ENCODE assay signal across 30 mouse cellular contexts in the genomic region with DNA sequence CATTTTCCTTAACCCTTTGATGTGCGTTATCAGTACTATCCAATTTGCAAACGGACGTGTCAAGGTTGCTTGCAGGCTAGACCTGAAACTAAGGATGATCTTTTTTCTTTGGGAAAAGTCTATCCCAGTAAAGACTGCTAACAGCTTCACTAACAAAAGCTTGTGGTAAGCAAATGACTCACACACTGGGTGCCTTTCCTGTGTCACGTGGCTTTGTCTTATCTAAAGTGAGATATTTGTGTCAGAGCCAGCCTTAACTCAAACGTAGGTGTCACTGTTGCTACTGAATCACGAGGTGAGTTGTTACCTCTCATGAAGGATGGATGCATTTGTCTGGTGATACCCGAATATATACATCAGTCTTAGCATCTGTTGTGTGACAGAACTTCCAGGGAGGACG. TPM values are rescaled to one million over a fixed set of nuclear protein-coding genes. Genes with fewer than 3 reads are reported as not detected.
DNase-seq lines count a peak whose midpoint lies in the region; ATAC-seq and TF ChIP-seq lines count a peak whose summit lies in the region.
"Had no signal": no experiment of that assay in that cellular context is flagged by ENCODE, and none has a peak within 500 bp of the region (broad histone marks: within the 10 kb centered on the region; RNA-seq: fewer than 3 reads in every experiment).

No protein-coding gene starts in this region.

- H3K9me3 ChIP-seq in CH12.LX (replicated peaks; ENCODE audit: low read length) = no peaks in the 10 kb centered on the region
- H3K9me3 ChIP-seq in lung, postnatal 0 days (ENCODE audit: low read length) = no peaks in the 10 kb centered on the region
- H3K9me3 ChIP-seq in limb, embryonic 10.5 days (replicated peaks) = no peaks in the 10 kb centered on the region
- H3K9me3 ChIP-seq: embryonic facial prominence, embryonic 12.5 days; embryonic facial prominence, embryonic 15.5 days; forebrain, embryonic 15.5 days; heart, embryonic 12.5 days; heart, embryonic 15.5 days; hindbrain, embryonic 10.5 days; hindbrain, embryonic 13.5 days had no signal

- TF ChIP-seq EP300 in CH12.LX (IDR thresholded peaks at IDR 0.05; ENCODE audit: low read length) = no peak
- TF ChIP-seq EP300 in lung, postnatal 0 days (IDR thresholded peaks at IDR 0.05) = no peak

- H3K36me3 ChIP-seq in CH12.LX (replicated peaks in 1 of 2; ENCODE audit: control insufficient read depth in 1 of 2, insufficient read depth in 1 of 2, low read length in 1 of 2) = peaks cover 20 to 48% of the 10 kb centered on the region in 2 experiments
- H3K36me3 ChIP-seq in lung, postnatal 0 days (ENCODE audit: insufficient read depth, low read length) = peaks cover 18% of the 10 kb centered on the region; the same call in 1 of the 2 replicates
- H3K36me3 ChIP-seq in limb, embryonic 10.5 days = peaks cover 52% of the 10 kb centered on the region

- no peak for ATAC-seq in lung, postnatal 0 days
- ATAC-seq: CD4-positive, CD25-positive, alpha-beta regulatory T cell, adult 4 months; forebrain, embryonic 15.5 days; hindbrain, embryonic 16.5 days; inflammation-experienced regulatory T-cells, adult 6 months; intestine, embryonic 16.5 days; Patski had no signal

- DNase-seq in 416B (ENCODE audit: low read depth) (peak; percentile 27), CH12.LX (ENCODE audit: extremely low read depth) (peak; percentile 8)
- peak; percentile 6 for DNase-seq in induced T-regulatory cell, adult 2 months (ENCODE audit: low read depth)
- DNase-seq in gastrocnemius, adult 8-10 months (ENCODE audit: low spot score in 2 of 2) = no peak
- DNase-seq in lung, postnatal 0 days (ENCODE audit: low spot score) = no peak
- no peak for DNase-seq in limb, embryonic 10.5 days (ENCODE audit: low spot score)
- DNase-seq: adrenal gland, postnatal 10 days; adrenal gland, postnatal 36 days; B cell, adult 2 months; cerebellum, adult 11 months; cerebellum, adult 2 months; cerebellum, adult 9-11 months; cerebellum, postnatal 25 days; gastrocnemius, adult 2 months; gastrocnemius, postnatal 25 days; heart, adult 18-20 months; heart, postnatal 10 days; heart, postnatal 36 days had no signal

- TF ChIP-seq RAD21 in CH12.LX (IDR thresholded peaks at IDR 0.05; ENCODE audit: low read depth, low read length) = no peak

- no peak overlapping the region for H3K27ac ChIP-seq in CH12.LX (ENCODE audit: insufficient read depth, low read depth)
- H3K27ac ChIP-seq in lung, postnatal 0 days (ENCODE audit: low read length) = no peak overlapping the region
- no peak overlapping the region for H3K27ac ChIP-seq in limb, embryonic 10.5 days
- H3K27ac ChIP-seq: embryonic facial prominence, embryonic 12.5 days; embryonic facial prominence, embryonic 15.5 days; forebrain, embryonic 15.5 days; gastrocnemius, adult 2 months; heart, embryonic 15.5 days; hindbrain, embryonic 10.5 days; hindbrain, embryonic 13.5 days had no signal

- no peak overlapping the region for H3K9ac ChIP-seq in CH12.LX (ENCODE audit: insufficient read depth, low read depth)
- no peak overlapping the region for H3K9ac ChIP-seq in lung, postnatal 0 days (replicated peaks; ENCODE audit: low read depth)
- H3K9ac ChIP-seq: embryonic facial prominence, embryonic 12.5 days; embryonic facial prominence, embryonic 15.5 days; forebrain, embryonic 15.5 days; heart, embryonic 12.5 days; heart, embryonic 15.5 days; hindbrain, embryonic 13.5 days had no signal

- 84% methylated on average over 8 of the region's 8 CpGs for WGBS in lung, postnatal 0 days
- 92% methylated on average over 8 of the region's 8 CpGs for WGBS in limb, embryonic 10.5 days

- TF ChIP-seq POLR2A in CH12.LX (IDR thresholded peaks at IDR 0.05; ENCODE audit: low read depth, low read length) = no peak

- dilution Hi-C loops in CH12.LX (cut with MboI; ENCODE audit: extremely low pct_ligation_motif_present, extremely low pct_unique_long_range_greater_than_20kb, low sequenced_read_pairs) = no loop called here

- no peak overlapping the region for H3K4me2 ChIP-seq in CH12.LX (ENCODE audit: insufficient read depth, low read depth, poor library complexity, severe bottlenecking)
- H3K4me2 ChIP-seq in lung, postnatal 0 days (replicated peaks; ENCODE audit: low read depth, low read length) = no peak overlapping the region
- H3K4me2 ChIP-seq: embryonic facial prominence, embryonic 12.5 days; embryonic facial prominence, embryonic 15.5 days; forebrain, embryonic 15.5 days; heart, embryonic 12.5 days; heart, embryonic 15.5 days; hindbrain, embryonic 13.5 days had no signal

- peaks cover 0 to 2% of the 10 kb centered on the region in 2 experiments; a peak in 1 of 4 replicates for H3K4me1 ChIP-seq in CH12.LX (ENCODE audit: control insufficient read depth in 1 of 2, insufficient read depth in 2 of 2)
- H3K4me1 ChIP-seq in lung, postnatal 0 days (ENCODE audit: insufficient read depth, low read depth, low read length) = no peaks in the 10 kb centered on the region
- H3K4me1 ChIP-seq in limb, embryonic 10.5 days = no peaks in the 10 kb centered on the region
- H3K4me1 ChIP-seq: embryonic facial prominence, embryonic 12.5 days; embryonic facial prominence, embryonic 15.5 days; forebrain, embryonic 15.5 days; heart, embryonic 12.5 days; heart, embryonic 15.5 days; hindbrain, embryonic 10.5 days; hindbrain, embryonic 13.5 days had no signal

- no peak overlapping the region for H3K4me3 ChIP-seq in CH12.LX (replicated peaks in 1 of 3; ENCODE audit: low read depth in 2 of 3, low read length in 2 of 3, poor library complexity in 1 of 3)
- H3K4me3 ChIP-seq in lung, postnatal 0 days (ENCODE audit: low read depth, low read length) = no peak overlapping the region
- H3K4me3 ChIP-seq in limb, embryonic 10.5 days = no peak overlapping the region
- H3K4me3 ChIP-seq: embryonic facial prominence, embryonic 12.5 days; embryonic facial prominence, embryonic 15.5 days; forebrain, embryonic 15.5 days; gastrocnemius, adult 2 months; heart, embryonic 12.5 days; heart, embryonic 15.5 days; hindbrain, embryonic 10.5 days; hindbrain, embryonic 13.5 days had no signal

- no peaks in the 10 kb centered on the region for H3K79me2 ChIP-seq in CH12.LX (replicated peaks; ENCODE audit: control insufficient read depth, extremely low read depth, insufficient read depth, poor library complexity, severe bottlenecking)

- no peak for TF ChIP-seq CTCF in CH12.LX (conservative IDR thresholded peaks at IDR 0.05 in 1 of 2, IDR thresholded peaks at IDR 0.05 in 1 of 2; ENCODE audit: low read depth in 2 of 2, low read length in 2 of 2)
- no peak for TF ChIP-seq CTCF in lung, postnatal 0 days (IDR thresholded peaks at IDR 0.05)

- no peaks in the 10 kb centered on the region for H3K27me3 ChIP-seq in CH12.LX (replicated peaks)
- H3K27me3 ChIP-seq in lung, postnatal 0 days (replicated peaks; ENCODE audit: insufficient read depth, low read length) = no peaks in the 10 kb centered on the region
- H3K27me3 ChIP-seq in limb, embryonic 10.5 days (ENCODE audit: low read depth, poor library complexity, severe bottlenecking) = no peaks in the 10 kb centered on the region
- H3K27me3 ChIP-seq: embryonic facial prominence, embryonic 12.5 days; embryonic facial prominence, embryonic 15.5 days; forebrain, embryonic 15.5 days; heart, embryonic 12.5 days; heart, embryonic 15.5 days; hindbrain, embryonic 13.5 days; Patski had no signal

- in situ Hi-C loops in CH12.LX (cut with MboI; ENCODE audit: low pct_ligation_motif_present, low pct_unique_long_range_greater_than_20kb, low sequenced_read_pairs) = no loop called here

TF ChIP-seq in CH12.LX, 34 proteins besides CTCF, POLR2A, EP300 and RAD21:
- TF ChIP-seq ZMIZ1 (IDR thresholded peaks at IDR 0.05; ENCODE audit: low read depth, low read length) (no peak), SMC3 (IDR thresholded peaks at IDR 0.05; ENCODE audit: low read depth, low read length) (no peak)

RNA-seq across cellular contexts. Expression of a gene that starts 29.2 kb away (rescaled TPM):
- total RNA-seq in CH12.LX (2012; rRNA removed) = 223 and 264 TPM in 2 replicates
- 277 and 315 TPM in 2 replicates for total RNA-seq in CH12.LX (2014; rRNA removed)
- 485 and 620 TPM in 2 replicates for polyA plus RNA-seq in CH12.LX (2012; ENCODE audit: insufficient read length, low read depth)
- total RNA-seq in gastrocnemius, adult 8-10 months (2022) = 1,000 to 10,000 TPM in 2 of 4 experiments, 100 to 1,000 TPM in 2; 869 to 1,085 (median 967) TPM
- polyA plus RNA-seq in lung, postnatal 0 days (2015; fragmentation: Nextera tagmentation; extraction: Ambion mirVana) = 663 and 711 TPM in 2 replicates
- 860 and 883 TPM in 2 replicates for polyA plus RNA-seq in limb, embryonic 10.5 days (2016; fragmentation: Nextera tagmentation; extraction: Ambion mirVana)

RNA-seq across cellular contexts. Expression of a gene that starts 29.9 kb away (rescaled TPM):
- total RNA-seq in CH12.LX (2012; rRNA removed) (44.3 and 50.2 TPM in 2 replicates), CH12.LX (2014; rRNA removed) (77.0 and 82.8 TPM in 2 replicates)
- polyA plus RNA-seq in CH12.LX (2012; ENCODE audit: insufficient read length, low read depth) = 82.8 and 85.2 TPM in 2 replicates
- total RNA-seq in gastrocnemius, adult 8-10 months (2022) = 10 to 100 TPM; 21.0 to 28.2 (median 24.4) TPM
- 13.9 and 17.3 TPM in 2 replicates for polyA plus RNA-seq in lung, postnatal 0 days (2015; fragmentation: Nextera tagmentation; extraction: Ambion mirVana)
- polyA plus RNA-seq in limb, embryonic 10.5 days (2016; fragmentation: Nextera tagmentation; extraction: Ambion mirVana) = 35.6 and 39.5 TPM in 2 replicates

Comparison
In these comparisons a context has a peak if more than half of its experiments do, and no peak if none do; other contexts are left out.
1. DNase-seq: peak in 416B (single experiment), CH12.LX (single experiment) and induced T-regulatory cell, adult 2 months (single experiment); none in gastrocnemius, adult 8-10 months (0 of 2), lung, postnatal 0 days (single experiment) and limb, embryonic 10.5 days (single experiment).